Mouse (Mus musculus) liver, postnatal 0 days (tissue): ENCODE data around the gene Anp32e.

ENCODE experiments used
- CTCF ChIP-seq: sonication (generic); IDR thresholded peaks from 2 replicates; pipeline ENCODE4 v1.5.1; 2016; ENCODE audit warnings: antibody characterized with exemption, low read depth
- EP300 ChIP-seq: IDR thresholded peaks from 2 replicates; pipeline ENCODE4 v1.6.1; 2016; ENCODE audit warnings: antibody characterized with exemption, low read depth, mild to moderate bottlenecking

DNA sequence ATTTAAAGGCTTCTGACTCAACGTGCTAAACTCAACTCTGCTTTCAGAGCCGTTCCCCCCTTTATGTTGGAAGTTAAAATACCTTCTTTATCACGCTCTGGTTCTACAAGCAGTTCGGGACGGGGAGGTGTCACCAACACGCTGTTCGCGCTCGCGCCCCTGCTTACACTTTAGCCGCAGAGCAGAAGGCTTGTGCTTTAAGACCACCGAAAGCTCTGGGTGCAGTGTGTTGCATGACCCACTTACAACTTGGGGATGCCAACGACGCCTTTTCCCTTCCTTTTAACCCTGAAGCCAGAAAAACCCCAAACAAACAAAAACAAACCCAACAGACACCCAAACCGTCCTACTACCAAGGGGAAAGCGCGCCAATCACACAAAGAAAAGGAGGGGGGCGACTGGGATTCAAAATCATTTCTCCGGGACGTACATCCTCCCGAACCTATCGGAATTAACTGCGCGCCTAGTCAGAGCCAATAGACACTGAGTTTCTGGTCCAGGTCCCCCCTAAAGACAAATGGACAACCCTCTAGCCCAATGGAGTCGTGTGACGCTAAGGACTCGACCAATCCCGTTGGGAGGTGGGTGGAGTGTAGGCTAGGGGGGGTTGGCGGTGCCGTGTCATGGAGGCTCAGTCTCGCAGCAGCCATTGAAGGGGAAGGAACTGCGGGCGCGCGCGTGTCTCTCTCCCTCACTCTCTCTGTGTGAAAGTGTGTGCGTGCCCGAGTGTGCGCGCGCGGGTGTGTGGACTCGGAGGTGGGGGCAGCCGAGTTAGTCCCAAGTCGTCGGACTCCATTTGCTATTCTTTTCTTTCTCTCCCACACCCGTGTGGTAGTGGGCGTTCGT is at the start of gene Anp32e:
- TF ChIP-seq CTCF (no peak), EP300 (peak; percentile 85; the same call in 1 of the 2 replicates)
